Mouse (Mus musculus): ENCODE measurements around the gene Zzef1.
A peak's percentile ranks its signal among the peaks of the same experiment; 100 is the strongest.

Zzef1 gene

GRCm38 (mm10) chr11:72917299-72917996 is 121.4 kb downstream of the Zzef1 start:
- DNase-seq (ENCODE audit: low spot score), result no peak

DNA sequence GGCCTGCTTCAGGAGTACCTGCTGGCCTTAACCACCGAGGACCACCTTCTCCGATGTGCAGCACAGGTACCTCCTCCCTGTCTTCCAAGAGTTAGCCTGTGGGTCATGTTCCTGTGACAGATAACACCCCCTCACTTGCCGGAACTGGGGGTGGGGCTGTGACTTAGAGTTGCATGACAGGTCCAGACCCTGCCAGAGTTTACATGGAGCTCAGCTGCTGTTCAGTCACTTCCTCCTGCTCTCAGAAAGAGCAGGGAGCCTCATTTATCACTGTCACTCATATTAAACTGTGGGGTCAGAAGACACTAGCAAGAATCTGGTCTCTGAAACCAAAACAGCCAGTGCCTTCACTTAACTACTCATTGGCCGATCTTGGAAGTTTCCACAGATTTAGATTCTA is 127.1 kb downstream of the Zzef1 start:
- no peak for DNase-seq (ENCODE audit: low spot score)

DNA sequence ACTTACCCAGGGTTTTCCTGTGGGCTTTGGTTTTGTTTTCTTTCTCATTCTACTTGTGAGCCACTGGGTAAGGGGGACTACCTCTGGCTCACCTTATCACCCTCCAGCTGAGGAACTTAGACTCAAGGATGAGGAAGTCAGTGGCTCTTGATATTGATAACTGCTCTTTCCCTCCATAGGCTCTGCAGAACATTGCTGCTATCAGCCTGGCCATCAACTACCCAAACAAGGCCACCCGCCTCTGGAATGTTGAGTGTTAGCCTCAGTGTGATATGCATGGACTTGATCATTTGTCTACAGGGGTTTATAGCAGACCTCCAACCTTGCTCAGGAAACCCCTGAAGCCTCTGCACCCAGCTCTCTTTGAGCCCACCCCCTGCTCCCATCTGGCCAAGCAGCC is 128.4 kb downstream of the Zzef1 start:
- DNase-seq (ENCODE audit: low spot score), result no peak

DNA sequence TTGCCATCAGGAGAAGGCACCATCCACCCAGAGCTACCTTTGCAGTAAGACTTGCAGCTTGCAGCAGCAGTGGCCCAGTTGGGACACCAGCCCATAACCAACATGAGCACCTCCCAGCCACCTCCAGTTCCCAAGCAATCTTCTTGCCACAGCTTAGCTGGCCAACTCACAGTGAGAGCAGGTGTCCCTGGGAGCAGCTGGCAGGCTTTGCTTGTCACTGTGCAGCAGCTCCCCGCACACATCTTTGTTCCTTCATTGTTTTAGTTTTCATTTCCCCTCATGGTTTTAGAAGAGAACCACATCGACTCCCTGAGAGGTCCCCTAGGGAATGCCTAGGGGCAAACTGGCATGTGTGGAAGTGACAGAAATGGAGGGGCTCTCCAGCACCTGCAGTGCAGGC is 129.0 kb downstream of the Zzef1 start:
- DNase-seq (ENCODE audit: low spot score), result no peak

GRCm38 (mm10) chr11:72926226-72926890 is 130.3 kb downstream of the Zzef1 start:
- DNase-seq (ENCODE audit: low spot score), result peak; percentile 39

DNA sequence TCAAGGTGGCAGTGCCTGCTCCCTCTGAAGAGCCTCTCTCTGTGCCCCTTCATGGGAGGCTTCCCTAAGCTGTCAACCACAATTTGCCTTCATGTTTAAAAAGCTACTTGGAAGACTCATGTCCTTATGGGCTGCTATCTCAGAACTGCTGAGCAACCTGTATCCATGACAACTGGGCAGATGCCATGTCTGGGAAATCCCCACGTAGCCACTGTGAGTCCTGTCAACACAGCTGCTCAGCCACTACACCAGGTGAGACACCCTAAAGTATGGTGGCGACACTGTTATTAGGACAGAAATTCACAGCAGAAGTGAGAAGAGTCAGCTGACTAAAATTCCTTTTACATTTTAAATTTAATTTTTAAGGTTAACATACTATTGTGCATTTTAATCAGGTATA is 132.5 kb downstream of the Zzef1 start:
- no peak for DNase-seq (ENCODE audit: low spot score)

DNA sequence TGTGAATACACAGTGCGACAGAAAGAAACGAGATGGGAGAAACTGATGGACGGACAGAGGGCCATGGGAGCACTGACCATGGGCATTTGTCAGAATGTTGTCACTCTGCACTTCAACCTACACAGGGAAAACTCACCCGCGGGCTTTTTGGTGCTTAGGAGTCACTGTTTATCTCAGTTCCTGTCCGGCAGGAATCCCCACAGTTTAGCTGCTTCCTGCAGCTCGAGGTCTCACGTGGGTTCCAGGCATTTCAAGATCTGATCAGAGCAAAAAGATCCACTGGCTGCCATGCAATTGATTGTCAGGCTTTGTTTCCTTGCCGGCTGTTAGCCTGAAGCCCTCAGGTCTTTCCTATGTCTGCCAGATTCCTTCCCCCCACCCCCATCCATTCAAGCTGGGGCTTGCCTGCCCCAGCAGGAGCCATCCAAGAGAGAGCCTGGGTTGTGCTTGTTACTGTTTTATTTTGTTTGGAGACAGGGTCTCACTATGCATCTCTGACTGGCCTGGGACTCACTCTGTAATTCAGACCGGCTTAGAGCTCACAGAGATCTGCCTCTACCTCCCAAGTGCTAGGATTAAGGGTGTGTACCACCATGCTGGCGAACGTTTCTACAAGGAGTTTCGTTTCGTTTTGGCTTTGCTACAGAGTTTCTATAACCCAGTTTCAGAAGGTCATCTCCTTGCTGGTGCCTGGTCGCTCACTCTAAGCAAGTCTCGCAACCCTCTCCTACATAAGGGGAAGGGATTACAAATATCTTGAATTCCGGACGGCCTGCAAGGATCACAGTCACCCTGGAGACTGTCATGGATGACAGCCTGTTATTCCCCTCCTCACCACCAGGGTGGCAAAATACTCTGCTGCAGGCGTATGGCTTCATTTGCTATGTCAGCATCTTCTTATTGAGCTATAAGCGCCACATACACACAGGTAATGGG is 144.4 kb downstream of the Zzef1 start:
- no peak for DNase-seq (ENCODE audit: low spot score)

GRCm38 (mm10) chr11:72944996-72945793 is 149.2 kb downstream of the Zzef1 start:
- no peak for DNase-seq (ENCODE audit: low spot score)

GRCm38 (mm10) chr11:72945875-72946559 is 150.0 kb downstream of the Zzef1 start:
- no peak for DNase-seq (ENCODE audit: low spot score)

GRCm38 (mm10) chr11:72946560-72947119 is 150.6 kb downstream of the Zzef1 start:
- no peak for DNase-seq (ENCODE audit: low spot score)

- DNase-seq (ENCODE audit: low spot score), result peak; percentile 52
Measured at GRCm38 (mm10) chr11:72947840-72948239, 151.8 kb downstream of the Zzef1 start.

- no peak for DNase-seq (ENCODE audit: low spot score)
Measured at GRCm38 (mm10) chr11:72948254-72948653, 152.2 kb downstream of the Zzef1 start.

DNA sequence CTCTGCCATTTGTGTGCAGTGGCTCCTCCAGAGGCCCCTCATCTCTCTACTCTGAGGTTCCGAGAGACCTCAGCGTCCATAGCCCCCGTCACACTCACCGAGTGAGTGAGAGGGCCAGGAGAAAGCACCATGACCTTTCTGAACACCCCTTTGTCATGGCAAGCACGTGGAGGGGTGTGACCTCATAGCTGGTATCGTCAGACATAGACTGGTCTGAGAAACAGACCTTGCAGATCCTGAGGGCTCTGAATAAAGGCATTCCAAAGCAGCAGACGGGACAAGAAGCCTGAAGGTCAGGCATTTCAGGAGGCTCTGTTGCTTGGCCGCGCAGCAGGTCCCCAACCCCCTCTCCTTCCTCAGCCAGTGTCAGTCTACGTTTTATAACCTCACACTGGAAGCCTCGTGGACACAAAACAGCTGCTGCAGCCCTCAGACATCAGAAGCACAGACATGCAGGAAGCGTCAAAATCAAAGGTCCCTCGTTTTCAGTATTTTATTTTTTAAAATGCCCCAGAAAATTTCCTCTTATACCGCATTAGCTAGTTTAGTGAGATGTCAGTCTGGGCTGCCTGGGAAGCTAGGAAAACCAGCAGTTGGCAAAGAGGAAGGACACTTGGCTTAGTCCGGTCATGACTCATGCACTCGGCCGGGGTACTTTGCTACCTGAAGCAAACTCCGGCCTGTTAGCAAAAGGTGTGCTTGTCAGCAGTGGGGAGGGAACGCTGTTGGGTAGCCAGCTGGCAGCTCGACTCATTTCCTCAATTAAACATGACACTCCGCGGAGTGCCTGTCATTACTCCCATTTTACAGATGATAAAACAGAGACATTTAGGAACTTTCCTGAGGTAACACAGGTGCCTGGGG is 155.3 kb downstream of the Zzef1 start:
- no peak for DNase-seq (ENCODE audit: low spot score)

- no peak for DNase-seq (ENCODE audit: low spot score)
Measured at GRCm38 (mm10) chr11:72952226-72952625, 156.2 kb downstream of the Zzef1 start.

DNA sequence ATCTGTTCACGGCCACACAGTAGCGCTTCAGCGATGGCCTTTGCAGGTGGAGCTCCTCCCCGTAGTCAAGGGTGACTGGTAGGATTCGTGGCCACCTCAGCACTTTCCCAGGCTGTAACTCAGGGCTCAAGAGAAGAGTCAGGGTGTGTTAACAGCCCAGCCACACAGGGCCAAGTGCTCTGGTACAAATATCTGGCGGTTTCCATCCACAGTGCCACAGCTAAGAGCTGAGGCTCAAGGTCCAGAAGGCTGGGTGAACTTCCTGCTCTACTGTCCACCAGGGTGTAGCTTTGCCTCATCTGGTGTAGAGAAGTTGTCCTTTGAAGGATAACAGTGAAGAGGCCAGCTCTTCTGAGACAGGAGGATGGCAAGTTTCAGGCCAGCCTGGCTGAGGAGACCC is 156.7 kb downstream of the Zzef1 start:
- no peak for DNase-seq (ENCODE audit: low spot score)

- no peak for DNase-seq (ENCODE audit: low spot score)
Measured at GRCm38 (mm10) chr11:72953116-72953439, 157.1 kb downstream of the Zzef1 start.

GRCm38 (mm10) chr11:72953440-72954151 is 157.6 kb downstream of the Zzef1 start:
- no peak for DNase-seq (ENCODE audit: low spot score)

DNA sequence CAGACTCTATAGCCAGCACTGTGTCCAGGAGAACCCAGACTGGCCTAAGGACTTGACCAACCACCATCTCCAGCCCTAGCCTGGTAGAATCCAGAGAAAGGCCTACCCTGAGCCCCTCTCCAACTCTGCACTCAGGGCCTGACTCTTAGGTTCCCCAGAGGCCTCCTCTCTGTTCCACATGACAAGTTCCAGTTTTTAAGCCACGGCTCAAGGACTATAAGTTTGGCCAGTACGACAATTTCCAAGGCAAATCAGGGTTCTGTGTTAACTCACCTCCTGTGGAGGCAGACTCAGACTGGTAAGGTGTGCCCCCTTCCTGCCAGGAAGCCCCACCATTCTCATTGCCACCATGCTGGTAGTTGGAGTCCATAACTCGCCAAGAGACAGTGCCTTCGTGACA is 158.2 kb downstream of the Zzef1 start:
- DNase-seq (ENCODE audit: low spot score), result no peak

GRCm38 (mm10) chr11:72955339-72955974 is 159.4 kb downstream of the Zzef1 start:
- no peak for DNase-seq (ENCODE audit: low spot score)

Data from testis, postnatal 14 days (tissue).